Mouse (Mus musculus): ENCODE results near the gene Lrrc8d. TPM values are rescaled to one million over a fixed set of nuclear protein-coding genes. Genes with fewer than 3 reads are reported as not detected.

Gene Lrrc8d
- 63.4 TPM for polyA plus RNA-seq (2017; shearing (Covaris generic))

DNA sequence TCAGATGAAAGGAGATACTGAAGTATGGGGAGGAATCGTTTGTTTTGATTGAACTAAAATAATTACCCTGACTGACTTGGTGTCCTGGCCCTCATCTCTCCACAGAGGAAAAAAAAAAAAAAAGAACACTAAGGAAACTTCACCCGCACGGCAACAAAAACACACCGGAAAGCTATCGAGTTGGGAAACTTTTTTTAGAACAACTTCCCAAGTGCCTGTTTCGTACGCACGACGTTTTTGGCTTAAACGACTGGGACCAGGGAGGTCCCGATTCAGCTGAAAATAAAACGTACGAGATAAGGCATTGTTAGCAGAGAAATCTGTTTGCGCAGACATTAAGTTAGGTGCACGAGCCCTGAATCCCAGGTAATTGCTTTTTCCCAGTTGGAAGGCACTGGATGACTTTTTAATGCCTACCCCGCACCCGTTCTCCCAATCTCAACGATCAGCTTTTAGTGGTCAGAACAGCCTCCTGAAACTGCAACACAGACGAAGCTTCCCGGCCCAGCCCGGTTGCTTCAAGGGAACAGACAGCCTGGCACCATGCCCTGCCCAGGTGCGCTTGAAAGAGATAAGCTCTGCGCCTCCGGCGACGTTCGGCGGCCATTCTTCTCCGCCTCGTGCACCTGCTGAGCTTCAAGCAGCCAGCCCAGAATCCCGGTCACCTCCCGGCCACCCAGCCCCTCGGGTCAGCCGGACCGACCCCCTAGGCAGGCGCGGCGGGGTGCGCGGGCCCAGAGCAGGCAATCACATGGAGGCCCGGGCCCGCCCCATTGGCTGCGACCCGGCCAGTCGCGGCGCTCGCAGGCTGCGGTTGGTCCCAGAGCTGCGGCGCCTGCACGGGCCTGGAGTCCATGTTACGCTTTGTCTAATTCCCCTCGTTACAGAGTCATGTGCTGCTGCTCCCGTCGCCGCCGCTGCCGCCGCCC, at the start of gene Lrrc8d:
Lrrc8d (plus strand) TSS at position 829 of the 929 bp plus-strand sequence.

DNA sequence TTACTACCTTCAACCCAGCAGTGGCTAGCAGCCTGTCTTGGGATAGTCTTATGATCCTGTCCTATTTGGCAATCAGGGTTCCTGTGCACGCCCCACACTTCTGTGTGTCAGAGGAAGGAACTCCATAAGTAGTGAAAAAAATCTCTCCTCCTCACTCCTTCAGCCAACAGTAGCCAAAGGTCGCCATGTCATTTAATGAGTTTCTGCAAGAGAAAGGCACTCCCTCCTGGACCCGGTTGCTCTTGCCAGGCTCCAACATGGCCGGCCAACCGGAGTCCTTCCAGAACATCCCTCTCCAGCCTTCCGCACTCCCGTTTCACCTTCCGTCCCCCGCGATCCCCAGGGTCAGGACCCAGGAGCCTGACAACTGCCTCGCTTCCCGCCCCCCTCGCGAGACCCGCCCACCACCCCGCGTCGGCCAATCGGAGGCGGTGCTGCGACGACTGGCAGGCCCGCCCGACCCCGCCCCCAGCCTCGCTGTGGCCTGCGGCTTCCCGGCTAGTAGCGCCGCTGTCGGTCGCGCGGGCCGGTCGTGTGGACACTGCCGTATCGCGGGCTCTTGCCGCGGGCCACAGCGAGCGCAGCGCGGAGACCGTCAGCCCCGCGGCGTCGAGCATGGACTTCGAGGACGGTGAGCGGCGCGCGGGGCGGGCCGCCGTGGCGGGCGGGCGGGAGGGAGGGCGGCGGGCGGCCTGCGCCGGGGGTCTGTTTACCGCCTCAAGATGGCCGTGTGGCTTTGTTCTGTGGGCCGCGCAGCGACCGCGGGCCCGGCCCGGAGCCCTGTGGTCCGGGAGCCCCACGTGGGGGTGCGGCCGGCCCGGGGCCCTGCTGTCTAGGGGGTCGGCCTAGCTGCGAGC, 176.5 kb downstream of the Lrrc8d start, which contains the start of gene Zfp326:
Zfp326 (plus strand) TSS at position 498 of the 857 bp plus-strand sequence.

Other genes starting within 250 kb of the Lrrc8d start
- 94.8 TPM for gene Lrrc8c, start 180.6 kb upstream of the Lrrc8d start, polyA plus RNA-seq (2017; shearing (Covaris generic))
- gene Zfp326, start 176.6 kb downstream of the Lrrc8d start, polyA plus RNA-seq (2017; shearing (Covaris generic)) = 20.6 TPM